Mouse (Mus musculus) CD4-positive, CD25-positive, alpha-beta regulatory T cell, adult 2 months (primary cell): Measurements from ENCODE around the gene Gm47969.

Experiments
- DNase-seq: peaks from one replicate; pipeline ENCODE4 v3.0.0-alpha.2; 2012; ENCODE audit warnings: low read depth, low spot score

Gene Gm47969

GRCm38 (mm10) chr1:83076190-83076917, 31.6 kb downstream of the Gm47969 start:
- DNase-seq = peak; percentile 76

- peak; percentile 43 for DNase-seq
Observed at GRCm38 (mm10) chr1:83077016-83077415, 32.3 kb downstream of the Gm47969 start.

GRCm38 (mm10) chr1:83084790-83085189, 40.1 kb downstream of the Gm47969 start:
- DNase-seq = no peak

GRCm38 (mm10) chr1:83091268-83091667, 46.5 kb downstream of the Gm47969 start:
- no peak for DNase-seq
